Mouse (Mus musculus): Measurements from ENCODE around the gene Gm21885. TPM values are rescaled to one million over a fixed set of nuclear protein-coding genes. Genes with fewer than 3 reads are reported as not detected.

Gene Gm21885
- 0.68 TPM in 1 of 2 replicates, not detected in the other for polyA plus RNA-seq (2014; fragmentation: Nextera tagmentation; extraction: Ambion mirVana)

DNA sequence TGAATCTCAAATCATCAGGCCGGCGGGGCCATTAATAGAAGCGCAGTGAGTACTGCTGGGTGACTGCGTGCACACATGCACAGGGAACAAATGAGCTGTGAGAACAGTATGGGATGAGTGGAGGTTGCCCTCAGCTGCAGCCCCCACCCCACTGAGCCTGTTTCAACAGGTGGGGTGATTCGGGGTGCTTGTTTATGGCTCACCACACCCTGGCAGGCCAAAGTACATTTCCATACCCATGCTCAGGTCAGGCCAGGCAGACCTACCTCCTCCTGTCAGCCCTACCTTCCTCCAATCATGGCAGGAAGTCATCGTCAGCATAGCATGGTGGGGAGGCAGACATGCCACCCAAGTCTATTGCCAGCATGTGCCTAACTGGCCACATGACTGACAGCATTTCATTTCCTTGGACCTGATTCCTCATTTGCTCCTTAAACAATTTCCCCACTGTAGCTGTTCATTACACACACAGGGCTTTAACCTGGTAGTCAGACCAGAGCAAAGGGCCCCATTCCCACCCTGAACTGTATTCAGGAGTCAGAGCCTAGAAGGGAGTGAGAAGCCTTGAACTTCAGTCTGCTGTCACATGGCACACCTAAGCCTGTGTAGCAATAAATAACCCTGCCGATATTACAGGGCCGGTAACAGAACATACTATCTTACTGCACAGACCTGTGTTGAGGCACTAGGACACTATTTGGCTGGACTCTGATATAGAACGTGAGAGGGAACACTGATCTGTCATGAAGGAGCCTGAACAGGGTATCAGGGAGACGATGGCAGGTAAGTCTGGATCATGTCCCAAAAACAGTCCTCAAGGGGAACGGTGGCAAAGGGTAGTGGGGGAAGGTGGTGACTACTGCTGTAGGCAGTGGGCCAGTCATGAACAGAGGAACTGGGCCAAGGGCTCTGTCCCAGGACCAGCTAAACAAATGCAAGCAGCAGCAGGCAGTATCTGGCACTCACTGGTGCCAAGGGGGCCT is at the start of gene Gm21885:
Gene Gm21885 (plus strand): TSS at position 675 of the 983 bp plus-strand sequence.
- Histone ChIP-seq H3K9me3 (ENCODE audit: control insufficient read depth, low read length) (no peaks in the 10 kb centered on the region), H3K4me3 (ENCODE audit: low read depth, low read length) (no peak within 1 kb of the TSS), H3K36me3 (ENCODE audit: control insufficient read depth, insufficient read depth, low read length) (no peaks in the 10 kb centered on the region), H3K4me2 (replicated peaks; ENCODE audit: low read depth, low read length) (no peak within 1 kb of the TSS), H3K9ac (ENCODE audit: low read depth, low read length) (no peak within 1 kb of the TSS), H3K27me3 (ENCODE audit: control insufficient read depth, insufficient read depth, low read length) (no peaks in the 10 kb centered on the region), H3K27ac (ENCODE audit: low read depth, low read length) (no peak within 1 kb of the TSS), H3K4me1 (replicated peaks; ENCODE audit: control insufficient read depth, insufficient read depth, low read length) (0 out of 2 replicates have a peak, but pooled peaks cover 2% of the 10 kb centered on the region)
- ATAC-seq (ENCODE audit: low FRiP score): no peak
- WGBS: 88% methylated on average over 11 of the region's 11 CpGs
- DNase-seq (ENCODE audit: low spot score): no peak

DNA sequence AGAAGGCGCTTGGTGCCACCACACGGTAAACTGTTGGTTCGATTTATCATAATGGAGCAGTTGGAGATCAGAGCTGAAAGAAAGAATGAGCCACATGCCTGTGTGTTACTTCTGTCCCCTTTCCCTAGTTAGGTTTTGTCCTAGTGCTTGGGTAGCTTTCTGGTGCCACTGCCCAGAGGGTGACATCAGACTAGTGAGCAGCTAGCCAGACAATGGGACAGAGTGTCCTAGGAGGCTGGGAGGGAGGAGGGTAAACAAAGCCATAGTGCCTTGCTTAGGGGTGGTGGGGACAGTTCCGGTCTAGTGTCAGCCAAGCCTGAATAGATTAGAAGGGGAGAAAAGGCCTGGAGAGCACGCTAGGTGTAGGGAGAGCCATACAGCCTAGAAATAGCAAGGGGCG is 48.3 kb upstream of the Gm21885 start:
- DNase-seq (ENCODE audit: low spot score): no peak
- Histone ChIP-seq H3K27ac (ENCODE audit: low read depth, low read length) (no peak overlapping the region), H3K9ac (ENCODE audit: low read depth, low read length) (no peak overlapping the region), H3K9me3 (ENCODE audit: control insufficient read depth, low read length) (no peaks in the 10 kb centered on the region), H3K4me2 (replicated peaks; ENCODE audit: low read depth, low read length) (no peak overlapping the region), H3K36me3 (ENCODE audit: control insufficient read depth, insufficient read depth, low read length) (no peaks in the 10 kb centered on the region), H3K4me1 (replicated peaks; ENCODE audit: control insufficient read depth, insufficient read depth, low read length) (no peaks in the 10 kb centered on the region; the same call in 1 of the 2 replicates), H3K4me3 (ENCODE audit: low read depth, low read length) (no peak overlapping the region), H3K27me3 (ENCODE audit: control insufficient read depth, insufficient read depth, low read length) (no peaks in the 10 kb centered on the region)
- ATAC-seq (ENCODE audit: low FRiP score): no peak
- WGBS: 63% methylated on average over 6 of the region's 6 CpGs

DNA sequence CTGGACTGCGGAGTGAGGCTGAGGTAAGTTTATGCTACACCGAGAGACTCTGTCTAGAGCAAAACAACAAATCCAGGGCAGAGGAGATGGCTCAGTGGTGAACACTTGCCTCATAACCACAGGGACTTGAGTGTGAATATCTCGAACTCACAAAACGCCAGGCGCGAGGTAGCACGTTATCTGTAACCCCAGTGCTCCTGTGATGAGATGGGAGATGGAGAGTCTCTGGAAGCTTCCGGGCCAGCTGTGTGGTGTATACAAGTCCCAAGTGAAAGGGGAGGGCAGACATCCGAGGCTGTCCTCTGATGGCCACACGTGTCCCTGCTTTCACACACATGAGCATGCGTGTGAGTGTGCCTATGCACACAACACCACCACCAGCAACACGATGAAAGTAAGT is 47.3 kb upstream of the Gm21885 start:
- DNase-seq (ENCODE audit: low spot score): no peak
- H3K9ac ChIP-seq (ENCODE audit: low read depth, low read length): no peak overlapping the region
- no peaks in the 10 kb centered on the region for H3K36me3 ChIP-seq (ENCODE audit: control insufficient read depth, insufficient read depth, low read length)
- 94% methylated on average over 12 of the region's 12 CpGs for WGBS
- no peaks in the 10 kb centered on the region for H3K9me3 ChIP-seq (ENCODE audit: control insufficient read depth, low read length)
- ATAC-seq (ENCODE audit: low FRiP score): no peak
- H3K27me3 ChIP-seq (ENCODE audit: control insufficient read depth, insufficient read depth, low read length): no peaks in the 10 kb centered on the region
- H3K4me3 ChIP-seq (ENCODE audit: low read depth, low read length): no peak overlapping the region
- no peak overlapping the region for H3K27ac ChIP-seq (ENCODE audit: low read depth, low read length)
- H3K4me1 ChIP-seq (replicated peaks; ENCODE audit: control insufficient read depth, insufficient read depth, low read length): no peaks in the 10 kb centered on the region; the same call in 1 of the 2 replicates
- H3K4me2 ChIP-seq (replicated peaks; ENCODE audit: low read depth, low read length): no peak overlapping the region

DNA sequence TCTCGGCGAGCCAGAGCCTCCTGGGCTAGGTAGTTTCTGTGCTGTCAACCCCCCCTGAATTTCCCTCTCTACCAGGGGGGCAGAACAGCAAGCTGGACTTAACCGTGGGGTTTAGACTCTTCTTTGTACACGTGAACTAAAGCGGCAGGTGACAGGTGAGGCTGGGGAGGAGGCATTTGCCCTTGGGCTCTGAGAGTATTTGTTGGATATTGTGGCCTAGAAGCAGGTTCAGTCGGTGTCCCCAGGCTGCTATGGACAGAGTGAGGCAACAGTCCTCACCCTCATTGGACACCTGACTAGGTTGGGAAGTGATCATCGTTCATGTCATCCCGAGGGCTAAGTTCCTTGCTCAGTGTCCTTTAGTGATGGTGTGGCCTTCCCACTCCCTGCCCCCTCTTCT is 46.8 kb upstream of the Gm21885 start:
- no peaks in the 10 kb centered on the region for H3K36me3 ChIP-seq (ENCODE audit: control insufficient read depth, insufficient read depth, low read length)
- no peak overlapping the region for H3K27ac ChIP-seq (ENCODE audit: low read depth, low read length)
- H3K9me3 ChIP-seq (ENCODE audit: control insufficient read depth, low read length): no peaks in the 10 kb centered on the region
- H3K4me2 ChIP-seq (replicated peaks; ENCODE audit: low read depth, low read length): no peak overlapping the region
- no peaks in the 10 kb centered on the region; the same call in 1 of the 2 replicates for H3K4me1 ChIP-seq (replicated peaks; ENCODE audit: control insufficient read depth, insufficient read depth, low read length)
- H3K4me3 ChIP-seq (ENCODE audit: low read depth, low read length): no peak overlapping the region
- H3K9ac ChIP-seq (ENCODE audit: low read depth, low read length): no peak overlapping the region
- H3K27me3 ChIP-seq (ENCODE audit: control insufficient read depth, insufficient read depth, low read length): no peaks in the 10 kb centered on the region
- ATAC-seq (ENCODE audit: low FRiP score) (no peak), DNase-seq (ENCODE audit: low spot score) (no peak)
- WGBS: 87% methylated on average over 8 of the region's 8 CpGs

DNA sequence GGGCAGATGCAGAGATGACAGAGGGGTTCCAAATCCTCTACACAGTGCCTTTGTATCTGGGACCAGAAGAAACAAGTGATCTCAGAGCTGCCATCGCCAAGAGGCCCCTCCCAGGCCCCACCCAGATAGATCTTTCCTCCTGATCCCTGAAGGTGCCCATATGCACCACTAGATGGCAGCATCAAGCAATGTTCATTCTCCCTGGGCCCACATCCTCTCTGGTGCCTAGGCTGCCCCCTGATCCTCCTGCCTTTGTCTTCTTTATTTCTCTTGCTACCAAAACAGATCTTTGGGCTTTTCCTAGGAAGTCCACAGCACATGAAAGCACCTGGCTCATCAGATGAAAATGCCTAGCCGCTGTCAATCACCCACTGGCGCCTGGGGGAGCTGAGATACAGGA is 45.6 kb upstream of the Gm21885 start:
- ATAC-seq (ENCODE audit: low FRiP score): peak; percentile 85

DNA sequence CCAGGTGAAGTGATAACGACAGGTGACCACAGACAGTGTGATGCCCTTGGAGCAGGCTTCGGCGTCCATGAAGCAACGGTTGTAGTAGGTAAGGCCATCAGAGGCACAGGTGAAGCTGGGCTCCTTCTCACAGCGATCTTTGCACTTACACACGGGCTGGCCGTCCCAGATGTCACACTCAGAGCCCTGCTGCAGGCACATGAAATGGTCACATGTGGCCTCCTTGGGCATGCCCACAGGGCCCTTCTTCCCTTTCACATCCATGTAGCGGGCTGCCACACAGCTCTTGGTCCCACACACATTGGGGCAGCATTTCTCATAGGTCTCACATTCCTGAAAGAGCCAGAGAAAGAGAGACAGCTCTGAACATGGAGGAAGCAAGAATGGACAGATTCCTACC is 42.9 kb upstream of the Gm21885 start:
- H3K4me1 ChIP-seq (replicated peaks; ENCODE audit: control insufficient read depth, insufficient read depth, low read length): peaks cover 11% of the 10 kb centered on the region; the same call in 1 of the 2 replicates
- H3K9ac ChIP-seq (ENCODE audit: low read depth, low read length): no peak overlapping the region
- ATAC-seq (ENCODE audit: low FRiP score) (no peak), DNase-seq (ENCODE audit: low spot score) (no peak)
- no peak overlapping the region for H3K27ac ChIP-seq (ENCODE audit: low read depth, low read length)
- no peaks in the 10 kb centered on the region for H3K27me3 ChIP-seq (ENCODE audit: control insufficient read depth, insufficient read depth, low read length)
- no peaks in the 10 kb centered on the region for H3K9me3 ChIP-seq (ENCODE audit: control insufficient read depth, low read length)
- 95% methylated on average over 8 of the region's 8 CpGs for WGBS
- H3K4me2 ChIP-seq (replicated peaks; ENCODE audit: low read depth, low read length): no peak overlapping the region
- H3K4me3 ChIP-seq (ENCODE audit: low read depth, low read length): no peak overlapping the region
- no peaks in the 10 kb centered on the region for H3K36me3 ChIP-seq (ENCODE audit: control insufficient read depth, insufficient read depth, low read length)

More for the DNA sequence above, 45.6 kb upstream of the Gm21885 start:
- no peaks in the 10 kb centered on the region for H3K27me3 ChIP-seq (ENCODE audit: control insufficient read depth, insufficient read depth, low read length)
- WGBS: 24% methylated on average over 3 of the region's 3 CpGs
- H3K4me1 ChIP-seq (replicated peaks; ENCODE audit: control insufficient read depth, insufficient read depth, low read length): no peaks in the 10 kb centered on the region; the same call in 1 of the 2 replicates
- H3K4me2 ChIP-seq (replicated peaks; ENCODE audit: low read depth, low read length): no peak overlapping the region
- H3K36me3 ChIP-seq (ENCODE audit: control insufficient read depth, insufficient read depth, low read length): no peaks in the 10 kb centered on the region
- no peak overlapping the region for H3K4me3 ChIP-seq (ENCODE audit: low read depth, low read length)
- peak; percentile 87 for DNase-seq (ENCODE audit: low spot score)
- H3K9me3 ChIP-seq (ENCODE audit: control insufficient read depth, low read length): no peaks in the 10 kb centered on the region
- no peak overlapping the region for H3K27ac ChIP-seq (ENCODE audit: low read depth, low read length)
- H3K9ac ChIP-seq (ENCODE audit: low read depth, low read length): no peak overlapping the region

DNA sequence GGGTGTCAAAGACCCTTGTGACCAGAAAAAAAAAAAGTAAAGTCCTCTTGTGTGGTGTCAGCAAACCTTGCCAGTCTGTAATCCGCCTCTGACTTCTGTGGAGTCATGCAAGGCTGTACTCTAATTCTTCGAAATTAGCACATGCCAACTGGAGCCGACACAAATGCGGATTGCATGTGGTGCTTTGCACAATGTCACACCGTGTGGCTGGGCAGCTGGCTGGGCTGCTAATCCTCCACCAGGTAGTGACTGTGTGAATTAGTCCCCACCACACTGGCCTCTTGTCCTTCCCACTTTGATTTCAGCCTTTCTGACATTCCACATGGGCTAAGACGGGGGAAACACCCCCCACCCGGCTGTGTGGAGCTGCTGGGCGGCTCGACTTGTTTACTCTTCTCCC is 42.0 kb upstream of the Gm21885 start:
- Histone ChIP-seq H3K9me3 (ENCODE audit: control insufficient read depth, low read length) (no peaks in the 10 kb centered on the region), H3K4me2 (replicated peaks; ENCODE audit: low read depth, low read length) (no peak overlapping the region), H3K4me3 (ENCODE audit: low read depth, low read length) (no peak overlapping the region), H3K36me3 (ENCODE audit: control insufficient read depth, insufficient read depth, low read length) (no peaks in the 10 kb centered on the region), H3K27me3 (ENCODE audit: control insufficient read depth, insufficient read depth, low read length) (no peaks in the 10 kb centered on the region), H3K9ac (ENCODE audit: low read depth, low read length) (no peak overlapping the region), H3K27ac (ENCODE audit: low read depth, low read length) (no peak overlapping the region), H3K4me1 (replicated peaks; ENCODE audit: control insufficient read depth, insufficient read depth, low read length) (peaks cover 12% of the 10 kb centered on the region; the same call in 1 of the 2 replicates)
- DNase-seq (ENCODE audit: low spot score) (no peak), ATAC-seq (ENCODE audit: low FRiP score) (no peak)
- WGBS: 47% methylated on average over 9 of the region's 9 CpGs

DNA sequence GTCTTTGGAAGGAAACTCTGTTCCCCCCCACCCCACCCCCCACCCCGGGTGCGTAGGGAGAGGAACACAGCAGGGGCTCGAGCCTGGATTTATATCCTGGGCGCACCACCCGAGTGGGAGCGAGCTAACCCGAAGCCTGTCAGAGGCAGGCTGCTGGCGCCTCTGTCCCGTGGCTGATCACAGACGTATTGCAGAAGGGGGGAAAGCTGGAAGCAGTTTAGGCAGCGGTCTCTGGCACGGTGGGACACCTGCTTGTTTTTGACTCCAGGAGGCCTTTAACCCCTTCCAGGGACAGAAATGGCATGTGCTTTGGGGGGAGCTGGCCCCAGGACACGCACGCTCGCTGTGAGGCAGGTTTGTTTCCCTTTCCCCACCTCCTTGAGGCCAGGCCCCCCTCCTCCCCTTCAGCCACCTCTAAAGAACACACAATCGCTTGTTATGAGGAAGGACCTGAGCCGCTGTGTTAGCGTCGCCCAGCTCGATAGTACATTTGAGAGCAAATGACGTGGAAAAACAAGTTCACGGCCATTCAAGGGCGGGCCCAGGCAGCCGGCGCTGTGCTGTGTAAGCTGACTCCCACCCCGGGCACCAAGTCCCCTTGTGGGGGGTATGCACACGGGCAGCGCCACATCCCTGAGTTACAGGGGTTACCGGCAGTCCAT is 38.8 kb upstream of the Gm21885 start:
- WGBS: 5% methylated on average over 29 of the region's 29 CpGs
- Histone ChIP-seq H3K27me3 (ENCODE audit: control insufficient read depth, insufficient read depth, low read length) (no peaks in the 10 kb centered on the region), H3K4me1 (replicated peaks; ENCODE audit: control insufficient read depth, insufficient read depth, low read length) (peaks cover 12% of the 10 kb centered on the region), H3K9me3 (ENCODE audit: control insufficient read depth, low read length) (no peaks in the 10 kb centered on the region), H3K9ac (ENCODE audit: low read depth, low read length) (peak overlapping the region; percentile 42; the same call in 1 of the 2 replicates), H3K4me3 (ENCODE audit: low read depth, low read length) (peak overlapping the region; percentile 15; the same call in 1 of the 2 replicates), H3K27ac (ENCODE audit: low read depth, low read length) (peak overlapping the region; percentile 47), H3K36me3 (ENCODE audit: control insufficient read depth, insufficient read depth, low read length) (no peaks in the 10 kb centered on the region), H3K4me2 (replicated peaks; ENCODE audit: low read depth, low read length) (peak overlapping the region; percentile 39)
- ATAC-seq (ENCODE audit: low FRiP score): peak; percentile 50; the same call in 1 of the 2 replicates
- DNase-seq (ENCODE audit: low spot score): peak; percentile 52
